Mouse (Mus musculus) frontal cortex, adult 2 months (tissue): ENCODE data around the gene Letmd1. TPM values are rescaled to one million over a fixed set of nuclear protein-coding genes. Genes with fewer than 3 reads are reported as not detected.
"Not testable (repeated sequence)": the region's sequence is repeated elsewhere in the genome, so short reads cannot be mapped to it uniquely, and the experiment has no call there.

ENCODE experiments used
- DNase-seq, 2 experiments: peaks; one replicate each; pipeline ENCODE4 v3.0.0; 2022; ENCODE audit warnings: low spot score in 1 of 2; ENCODE audit errors: extremely low spot score in 1 of 2
- polyA plus RNA-seq: library from polyadenylated mRNA; depleted of rRNA; stranded (reverse); fragments of >200 nt; gene quantifications from 2 replicates; pipeline ENCODE4 v1.2.3, GENCODE M21; 2012

The Letmd1 gene
- polyA plus RNA-seq, 1 experiment = 92.5 TPM

DNA sequence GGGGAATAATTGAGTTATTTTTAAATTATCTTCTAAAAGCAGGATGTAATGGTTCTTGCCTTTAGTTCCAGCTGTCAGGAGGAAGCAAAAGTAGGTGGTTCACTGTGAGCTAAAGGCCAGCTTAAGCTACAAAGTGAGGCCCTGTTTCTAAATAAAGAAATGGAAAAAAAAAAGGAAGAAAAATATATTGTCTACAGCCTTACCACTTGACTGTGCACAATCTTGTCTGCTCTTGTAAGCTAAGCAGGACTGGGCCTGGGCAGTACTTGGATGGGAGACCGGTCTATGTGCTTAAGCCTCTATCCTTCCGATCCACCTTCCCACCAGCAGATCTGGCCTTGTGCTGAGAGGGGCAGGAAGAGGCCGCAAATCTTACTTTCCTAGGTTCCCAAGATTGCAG is 19.3 kb upstream of the Letmd1 start:
- DNase-seq = no peak

- peak in 1 of 2 experiments; percentile 48 for DNase-seq
These were observed 17.6 kb upstream of the Letmd1 start for GRCm38 (mm10) chr15:100451245-100451644.

DNA sequence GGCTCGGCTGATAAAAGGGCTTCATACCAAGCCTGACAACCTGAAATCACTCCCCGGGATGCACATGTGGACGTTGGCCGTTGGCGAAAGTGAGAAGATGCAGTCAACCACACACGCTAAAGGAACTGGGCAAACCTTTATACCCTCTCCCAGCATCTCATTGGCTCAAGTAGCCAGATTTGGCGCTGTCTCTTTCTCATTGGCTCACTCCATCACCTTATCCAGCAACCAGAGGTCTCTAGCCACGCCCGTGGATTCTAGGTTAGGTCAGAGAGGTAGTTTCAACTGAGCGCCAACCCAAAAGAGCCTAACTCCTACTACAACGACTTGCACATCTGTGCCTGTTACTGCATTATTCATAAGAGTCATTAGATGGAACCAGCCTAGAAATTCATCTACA is 16.3 kb upstream of the Letmd1 start:
- DNase-seq = no peak

DNA sequence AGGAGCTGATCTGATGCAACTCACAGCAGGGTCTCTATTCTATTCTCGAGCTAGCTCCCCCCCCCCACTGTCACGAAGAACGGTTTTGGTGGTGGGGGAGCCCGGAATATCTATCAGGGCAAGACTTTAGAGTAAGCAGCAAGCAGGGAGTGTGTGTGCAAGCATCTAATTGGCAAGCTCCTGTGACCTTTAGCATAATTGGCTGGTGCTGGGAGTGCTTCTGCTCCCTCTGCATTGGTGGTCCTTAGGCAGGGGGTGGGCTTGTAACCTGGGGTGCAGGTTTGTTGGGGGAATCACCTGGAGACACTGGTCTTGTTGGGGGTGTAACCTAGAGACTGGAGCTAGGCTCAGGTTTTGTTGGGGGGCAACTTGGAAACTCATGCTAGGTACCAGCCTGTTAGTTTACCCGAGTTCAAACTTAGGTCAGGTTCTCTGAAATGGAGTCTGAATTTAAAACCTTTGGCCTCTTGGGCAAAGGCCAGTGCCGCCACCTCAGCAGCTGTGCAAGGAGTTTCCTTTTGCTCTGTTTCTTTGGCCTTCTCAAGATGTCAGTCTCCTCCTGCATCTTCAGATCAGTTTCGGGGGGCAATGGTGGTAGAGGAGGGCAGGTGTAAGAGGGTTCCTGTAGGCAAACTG is 12.3 kb upstream of the Letmd1 start:
- DNase-seq = no peak

DNA sequence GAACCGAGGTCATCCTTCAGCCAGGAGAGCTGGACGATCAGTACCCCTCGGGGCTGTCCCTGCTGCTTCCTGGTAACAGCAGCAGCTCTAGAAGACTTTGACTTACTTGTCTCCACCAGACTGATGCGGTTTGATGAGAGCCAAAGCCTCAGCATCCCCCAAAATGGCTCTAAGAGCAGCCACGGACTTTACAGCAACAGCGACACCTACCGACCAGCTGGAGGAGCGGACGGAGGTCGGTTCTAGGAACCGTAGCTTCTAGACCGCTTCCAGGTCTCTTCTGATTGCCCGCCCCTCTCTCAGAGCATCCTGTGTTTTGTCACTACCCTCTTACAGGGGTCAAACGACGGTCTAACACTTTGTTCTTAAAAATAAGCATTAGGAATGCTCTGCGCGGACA is 11.5 kb upstream of the Letmd1 start:
- peak in 1 of 2 experiments; percentile 82 for DNase-seq

DNA sequence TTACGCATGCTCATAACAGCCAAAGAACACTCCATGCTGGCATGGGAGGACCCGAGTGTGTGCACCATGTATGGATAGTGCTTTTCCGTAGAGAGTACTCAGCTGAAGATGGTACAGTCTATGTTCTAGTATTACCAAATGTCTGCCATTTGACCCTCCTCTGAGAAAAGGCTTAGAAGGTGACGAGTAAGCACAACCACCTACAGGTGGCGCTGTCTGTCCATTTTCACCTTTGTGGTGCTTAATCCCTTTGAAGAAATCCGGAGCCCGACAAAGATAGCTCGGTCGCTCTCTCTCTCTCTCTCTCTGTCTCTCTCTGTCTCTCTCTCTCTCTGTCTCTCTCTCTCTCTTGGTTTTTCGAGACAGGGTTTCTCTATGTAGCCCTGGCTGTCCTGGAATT is 10.8 kb upstream of the Letmd1 start:
- DNase-seq = peak in 1 of 2 experiments; percentile 74

DNA sequence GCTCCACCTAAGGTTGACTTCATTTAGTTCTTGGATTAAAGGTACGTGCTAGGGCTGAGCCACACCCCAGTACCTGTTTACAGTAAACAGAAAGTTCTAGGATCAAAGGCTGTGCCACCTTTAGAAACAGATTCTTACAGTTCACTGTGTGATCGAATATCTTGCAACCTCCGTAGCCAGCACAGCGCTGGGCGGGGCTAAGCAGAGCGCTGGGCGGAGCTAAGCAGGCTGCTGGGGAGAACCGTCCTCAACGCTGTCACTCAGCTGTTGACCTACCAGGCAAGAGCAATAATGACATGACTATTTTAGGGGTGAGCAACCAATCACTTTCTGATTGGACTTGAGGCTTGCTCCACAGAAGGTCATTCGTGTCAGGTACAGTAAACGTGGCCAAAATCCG is 7.9 kb upstream of the Letmd1 start:
- DNase-seq = no peak

DNA sequence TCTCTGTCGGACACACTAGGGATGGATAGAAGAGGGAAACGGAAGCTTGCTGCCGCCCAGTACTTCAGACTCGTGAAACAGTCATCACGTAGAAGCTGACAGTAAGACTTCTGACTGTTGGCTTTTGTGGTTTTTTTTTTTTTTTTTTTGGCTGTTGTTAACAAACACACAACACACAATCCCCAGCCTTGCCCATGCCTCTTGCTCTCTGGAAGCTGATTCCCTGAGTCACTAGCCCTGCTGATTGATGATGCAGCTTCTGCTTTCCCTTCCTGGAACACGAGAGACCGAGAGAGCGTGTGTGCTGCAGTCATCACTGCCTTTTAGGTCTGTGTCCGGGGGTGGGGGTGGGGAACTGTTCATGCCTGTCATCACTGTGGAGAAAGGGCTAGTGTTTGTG is 7.2 kb upstream of the Letmd1 start:
- DNase-seq = no peak

GRCm38 (mm10) chr15:100462086-100462485 is 6.7 kb upstream of the Letmd1 start:
- no peak for DNase-seq

GRCm38 (mm10) chr15:100463712-100464111 is 5.1 kb upstream of the Letmd1 start:
- DNase-seq = peak; percentile 64 to 88

DNA sequence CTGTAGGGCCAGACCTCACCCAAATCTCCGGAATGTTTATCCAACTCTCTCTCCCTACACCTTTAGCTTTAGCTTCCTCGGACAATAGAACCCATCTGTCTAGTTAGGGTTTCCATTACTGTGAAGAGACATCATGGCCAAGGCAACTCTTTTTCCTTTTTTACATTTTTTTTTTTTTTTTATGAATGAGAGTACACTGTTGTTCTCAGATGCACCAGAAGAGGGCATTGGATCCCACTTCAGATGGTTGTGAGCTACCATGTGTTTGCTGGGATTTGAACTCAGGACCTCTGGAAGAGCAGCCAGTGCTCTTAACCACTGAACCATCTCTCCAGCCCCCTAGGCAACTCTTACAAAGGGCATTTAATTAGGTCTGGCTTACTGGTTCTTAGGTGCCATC is 3.4 kb upstream of the Letmd1 start:
- DNase-seq = no peak

- no peak for DNase-seq
These were observed 1.1 kb upstream of the Letmd1 start for GRCm38 (mm10) chr15:100467738-100468137.

- DNase-seq = no peak
These were observed 344 bp downstream of the Letmd1 start for GRCm38 (mm10) chr15:100469189-100469545.

GRCm38 (mm10) chr15:100470037-100470436 is 1.2 kb downstream of the Letmd1 start:
- no peak for DNase-seq

GRCm38 (mm10) chr15:100473926-100474503 is 5.2 kb downstream of the Letmd1 start:
- no peak for DNase-seq

DNA sequence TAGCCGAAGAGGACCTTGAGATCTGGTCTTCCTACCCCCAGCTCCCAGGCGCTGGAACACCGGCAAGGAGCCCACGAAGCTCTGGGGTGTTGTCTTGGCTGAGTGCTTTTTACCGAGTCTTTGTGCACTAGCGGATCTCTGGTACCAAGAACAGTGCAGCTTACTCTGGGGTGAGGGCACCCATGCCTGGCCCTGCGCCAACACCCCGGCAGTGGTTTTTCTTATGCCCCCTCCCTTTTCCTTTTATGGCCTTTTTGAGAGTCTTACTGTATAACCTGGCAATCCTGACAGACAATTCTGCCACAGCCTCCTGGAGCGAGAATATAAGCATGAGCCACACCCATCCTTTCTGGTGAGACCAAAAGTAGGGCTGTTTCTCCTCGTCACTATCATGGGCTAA is 9.5 kb downstream of the Letmd1 start:
- DNase-seq = no peak

GRCm38 (mm10) chr15:100478925-100479324 is 10.1 kb downstream of the Letmd1 start:
- no peak for DNase-seq

GRCm38 (mm10) chr15:100485576-100485975 is 16.8 kb downstream of the Letmd1 start:
- DNase-seq = no peak

- no peak for DNase-seq
These were observed 17.6 kb downstream of the Letmd1 start for GRCm38 (mm10) chr15:100486450-100486849.

DNA sequence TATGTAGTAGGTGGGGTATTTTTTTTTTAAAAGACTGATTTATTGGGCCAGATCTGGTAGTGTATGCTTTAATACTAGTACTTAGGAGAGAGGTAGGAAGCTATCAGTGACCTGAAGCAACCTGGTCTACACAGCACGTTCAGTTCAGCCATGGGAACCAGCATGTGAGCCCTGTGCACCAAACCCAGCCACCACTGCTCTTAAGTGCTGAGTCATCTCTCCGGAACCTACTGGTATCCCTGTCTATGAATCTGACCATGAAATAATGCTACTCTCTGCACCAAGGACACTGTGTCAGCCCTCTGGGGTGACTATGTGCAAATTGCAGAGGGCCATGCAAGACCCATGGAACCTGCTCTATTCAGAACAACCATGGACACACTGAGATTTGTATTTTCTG is 18.2 kb downstream of the Letmd1 start:
- DNase-seq = no peak

- not testable (repeated sequence) for DNase-seq
These were observed 19.5 kb downstream of the Letmd1 start for GRCm38 (mm10) chr15:100488297-100488696.

DNA sequence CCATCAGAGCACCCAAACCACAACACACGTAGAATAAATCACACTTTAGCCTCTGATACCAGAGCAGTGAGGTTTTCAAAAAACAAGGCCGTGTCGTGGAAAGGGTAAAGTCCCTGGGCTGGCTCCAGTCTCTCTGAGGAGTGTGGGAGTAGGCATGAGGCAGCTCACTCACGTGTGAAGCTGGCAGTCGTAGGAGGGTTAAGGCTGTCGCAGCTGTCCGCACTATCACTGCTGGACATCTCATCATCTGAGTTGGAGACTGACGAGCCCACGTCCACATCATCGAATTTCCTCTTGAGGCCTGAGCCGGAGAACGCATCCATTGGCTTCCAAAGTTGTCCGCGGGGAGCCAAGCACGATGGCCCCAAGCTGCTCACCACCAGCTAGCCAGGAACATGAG is 20.4 kb downstream of the Letmd1 start:
- DNase-seq = peak in 1 of 2 experiments; percentile 55

DNA sequence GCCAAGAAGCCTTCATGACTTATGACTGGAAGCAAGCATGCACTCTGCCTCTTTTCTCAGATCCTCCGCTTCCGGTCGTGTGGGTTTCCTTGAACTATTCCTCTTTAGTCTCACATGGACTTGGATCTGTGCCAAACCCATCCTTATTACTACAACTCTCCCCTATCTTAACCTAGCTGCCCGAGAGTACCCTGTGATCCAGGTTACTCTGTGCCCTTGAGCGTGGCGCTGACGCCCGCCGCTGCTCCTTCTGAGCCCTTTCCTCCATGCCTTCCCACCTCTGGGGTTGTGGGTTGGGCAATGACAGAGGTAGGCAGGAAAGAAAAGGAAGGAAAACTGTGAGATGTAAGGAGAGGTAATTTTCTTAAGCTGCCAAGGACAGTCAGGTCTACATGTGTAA is 23.1 kb downstream of the Letmd1 start:
- no peak for DNase-seq
